Mouse (Mus musculus) cerebellum, adult 9-10 months (tissue): Measurements from ENCODE around the gene 4933402N22Rik.
"Not testable (repeated sequence)": the region's sequence is repeated elsewhere in the genome, so short reads cannot be mapped to it uniquely, and the experiment has no call there.

ENCODE experiments used
- DNase-seq: peaks from one replicate; pipeline ENCODE4 v3.0.0; 2022

The 4933402N22Rik gene

GRCm38 (mm10) chr5:11917743-11918142, at the start of gene 4933402N22Rik:
4933402N22Rik (plus strand) TSS chr5:11918043.
- DNase-seq: not testable (repeated sequence)

- DNase-seq: not testable (repeated sequence)
Measured at GRCm38 (mm10) chr5:11923790-11924189, 5.9 kb downstream of the 4933402N22Rik start.
